Mouse (Mus musculus) hindbrain, embryonic 16.5 days (tissue): ENCODE measurements around the gene 4931429L15Rik. TPM values are rescaled to one million over a fixed set of nuclear protein-coding genes. Genes with fewer than 3 reads are reported as not detected.
"Not testable (repeated sequence)": the region's sequence is repeated elsewhere in the genome, so short reads cannot be mapped to it uniquely, and the experiment has no call there.

Experiments used
- ATAC-seq: fragments of 200-750 bp; cut with Nextera tagmentation; 2 replicates; pipeline ENCODE4 v1.8.0; 2017; ENCODE audit warnings: moderate TSS enrichment, moderate library complexity
- H3K27ac ChIP-seq: fragments of 300-500 bp; sonication (generic); 2 replicates; pipeline ENCODE4 v1.5.1; 2014; ENCODE audit warnings: low read depth, mild to moderate bottlenecking, control low read depth, low read length, moderate library complexity
- H3K27me3 ChIP-seq: fragments of 300-500 bp; sonication (generic); replicated peaks from 2 replicates; pipeline ENCODE4 v1.6.1; 2014; ENCODE audit warnings: low read length; ENCODE audit not compliant: control insufficient read depth, insufficient read depth
- H3K36me3 ChIP-seq: fragments of 300-500 bp; sonication (generic); 2 replicates; pipeline ENCODE4 v1.6.1; 2014; ENCODE audit warnings: mild to moderate bottlenecking, low read length, moderate library complexity, mixed read lengths; ENCODE audit not compliant: control insufficient read depth, insufficient read depth
- H3K4me1 ChIP-seq: fragments of 300-500 bp; sonication (generic); 2 replicates; pipeline ENCODE4 v1.6.1; 2014; ENCODE audit warnings: low read depth, low read length; ENCODE audit not compliant: control insufficient read depth, insufficient read depth
- H3K4me2 ChIP-seq: fragments of 300-500 bp; sonication (generic); 2 replicates; pipeline ENCODE4 v1.6.1; 2014; ENCODE audit warnings: mild to moderate bottlenecking, low read length, control low read depth, moderate library complexity
- H3K4me3 ChIP-seq: fragments of 300-500 bp; sonication (generic); 2 replicates; pipeline ENCODE4 v1.5.1; 2014; ENCODE audit warnings: mild to moderate bottlenecking, low read length, control low read depth, moderate library complexity
- H3K9ac ChIP-seq: fragments of 300-500 bp; sonication (generic); 2 replicates; pipeline ENCODE4 v1.6.1; 2014; ENCODE audit warnings: low read depth, mild to moderate bottlenecking, control low read depth, low read length, moderate library complexity
- H3K9me3 ChIP-seq: fragments of 300-500 bp; sonication (generic); 2 replicates; pipeline ENCODE4 v1.6.1; 2014; ENCODE audit warnings: mild to moderate bottlenecking, low read length, moderate library complexity; ENCODE audit not compliant: control insufficient read depth
- WGBS: fragments of 180-500 bp; shearing (Covaris S2); extraction: QIAGEN DNeasy Blood & Tissue Kit; methylation state at CpG from one replicate; pipeline ENCODE4 v1.1.7; 2014; 5-methylcytosine and 5-hydroxymethylcytosine counted together
- polyA plus RNA-seq: library from polyadenylated mRNA; unstranded; fragments of >200 nt; fragmentation: Nextera tagmentation; extraction: Ambion mirVana; gene quantifications from 2 replicates; pipeline ENCODE4 v1.2.1, GENCODE M21; 2015

4931429L15Rik gene
- polyA plus RNA-seq, 1 experiment from 2014 or later, result not detected

- Histone ChIP-seq H3K4me1 (peaks cover 15% of the 10 kb centered on the region), H3K27ac (no peak overlapping the region; the same call in 1 of the 2 replicates), H3K4me3 (no peak overlapping the region)
Measured at GRCm38 (mm10) chr9:46339051-46339652, 19.4 kb upstream of the 4931429L15Rik start.

GRCm38 (mm10) chr9:46338384-46338783 is 18.6 kb upstream of the 4931429L15Rik start:
- H3K36me3 ChIP-seq, result no peaks in the 10 kb centered on the region
- H3K9ac ChIP-seq, result no peak overlapping the region
- ATAC-seq, result peak; percentile 52; the same call in 1 of the 2 replicates

More at GRCm38 (mm10) chr9:46339051-46339652, 19.4 kb upstream of the 4931429L15Rik start:
- ATAC-seq, result no peak
- H3K27me3 ChIP-seq, result 0 out of 2 replicates have a peak, but pooled peaks cover 2% of the 10 kb centered on the region
- no peaks in the 10 kb centered on the region for H3K36me3 ChIP-seq
- WGBS, result 79% methylated on average over 4 of the region's 4 CpGs
- no peak overlapping the region for H3K9ac ChIP-seq
- no peaks in the 10 kb centered on the region for H3K9me3 ChIP-seq
- H3K4me2 ChIP-seq, result no peak overlapping the region

DNA sequence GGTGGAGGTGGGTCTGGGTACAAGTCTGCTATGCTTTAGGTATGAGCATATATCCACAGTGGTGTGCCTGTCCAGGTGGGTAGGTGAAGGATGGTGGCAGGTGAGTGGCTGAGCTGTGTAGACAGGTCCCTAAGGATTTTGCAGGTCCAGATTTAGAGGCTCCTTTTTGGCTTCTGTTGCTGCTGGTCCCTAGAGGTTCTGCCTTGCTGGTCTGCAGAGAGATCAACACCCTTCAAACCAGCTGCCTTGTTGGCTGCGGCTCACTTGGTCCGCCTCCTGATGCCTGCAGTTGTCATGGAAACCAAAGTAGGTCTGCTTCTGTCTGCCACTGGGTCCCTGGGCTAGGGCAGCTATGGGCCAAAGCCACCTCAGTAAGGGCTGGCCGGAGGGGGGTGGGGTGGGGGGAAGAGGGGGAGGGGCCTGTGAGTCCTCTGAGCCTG is 18.1 kb upstream of the 4931429L15Rik start:
- H3K4me3 ChIP-seq, result no peak overlapping the region
- no peaks in the 10 kb centered on the region for H3K36me3 ChIP-seq
- 0 out of 2 replicates have a peak, but pooled peaks cover 2% of the 10 kb centered on the region for H3K27me3 ChIP-seq
- peaks cover 15% of the 10 kb centered on the region for H3K4me1 ChIP-seq
- no peak overlapping the region for H3K9ac ChIP-seq
- no peaks in the 10 kb centered on the region for H3K9me3 ChIP-seq
- ATAC-seq, result peak; percentile 91
- peak overlapping the region; percentile 41; the same call in 1 of the 2 replicates for H3K27ac ChIP-seq
- 0% methylated on average over 3 of the region's 3 CpGs for WGBS
- no peak overlapping the region for H3K4me2 ChIP-seq

More at GRCm38 (mm10) chr9:46338384-46338783, 18.6 kb upstream of the 4931429L15Rik start:
- Histone ChIP-seq H3K4me3 (no peak overlapping the region), H3K9me3 (no peaks in the 10 kb centered on the region), H3K4me1 (peaks cover 15% of the 10 kb centered on the region), H3K4me2 (no peak overlapping the region), H3K27me3 (0 out of 2 replicates have a peak, but pooled peaks cover 2% of the 10 kb centered on the region), H3K27ac (peak overlapping the region; percentile 64)
- WGBS, result 12% methylated on average over 4 of the region's 4 CpGs

- ATAC-seq, result peak; percentile 43
- Histone ChIP-seq H3K9ac (no peak overlapping the region), H3K27ac (peak overlapping the region; percentile 41; the same call in 1 of the 2 replicates), H3K4me2 (no peak overlapping the region), H3K27me3 (0 out of 2 replicates have a peak, but pooled peaks cover 2% of the 10 kb centered on the region), H3K36me3 (no peaks in the 10 kb centered on the region), H3K9me3 (no peaks in the 10 kb centered on the region), H3K4me3 (no peak overlapping the region), H3K4me1 (peaks cover 15% of the 10 kb centered on the region)
- 41% methylated on average over 7 of the region's 7 CpGs for WGBS
Measured at GRCm38 (mm10) chr9:46337331-46337730, 17.5 kb upstream of the 4931429L15Rik start.

- H3K4me3 ChIP-seq, H3K36me3 ChIP-seq, H3K27me3 ChIP-seq, H3K9ac ChIP-seq, ATAC-seq, H3K9me3 ChIP-seq, H3K27ac ChIP-seq, H3K4me2 ChIP-seq: not testable (repeated sequence)
- peaks cover 15% of the 10 kb centered on the region for H3K4me1 ChIP-seq
- WGBS, result 65% methylated on average over 13 of the region's 14 CpGs
Measured at GRCm38 (mm10) chr9:46336294-46336693, 16.5 kb upstream of the 4931429L15Rik start.

- H3K4me2 ChIP-seq, result no peak overlapping the region
- no peaks in the 10 kb centered on the region for H3K36me3 ChIP-seq
- H3K9ac ChIP-seq, result no peak overlapping the region
- no peak overlapping the region for H3K4me3 ChIP-seq
- H3K9me3 ChIP-seq, result no peaks in the 10 kb centered on the region
- 78% methylated on average over 10 of the region's 10 CpGs for WGBS
- 0 out of 2 replicates have a peak, but pooled peaks cover 2% of the 10 kb centered on the region for H3K27me3 ChIP-seq
- ATAC-seq, result no peak
- no peak overlapping the region for H3K27ac ChIP-seq
- peaks cover 15% of the 10 kb centered on the region for H3K4me1 ChIP-seq
Measured at GRCm38 (mm10) chr9:46335461-46335995, 15.7 kb upstream of the 4931429L15Rik start.

- Histone ChIP-seq H3K4me3 (no peak overlapping the region), H3K27me3 (0 out of 2 replicates have a peak, but pooled peaks cover 2% of the 10 kb centered on the region), H3K9me3 (no peaks in the 10 kb centered on the region), H3K27ac (no peak overlapping the region), H3K9ac (no peak overlapping the region), H3K36me3 (no peaks in the 10 kb centered on the region), H3K4me1 (peaks cover 15% of the 10 kb centered on the region), H3K4me2 (no peak overlapping the region)
- WGBS, result 46% methylated on average over 25 of the region's 26 CpGs
- ATAC-seq, result no peak
Measured at GRCm38 (mm10) chr9:46334471-46335025, 14.8 kb upstream of the 4931429L15Rik start.

DNA sequence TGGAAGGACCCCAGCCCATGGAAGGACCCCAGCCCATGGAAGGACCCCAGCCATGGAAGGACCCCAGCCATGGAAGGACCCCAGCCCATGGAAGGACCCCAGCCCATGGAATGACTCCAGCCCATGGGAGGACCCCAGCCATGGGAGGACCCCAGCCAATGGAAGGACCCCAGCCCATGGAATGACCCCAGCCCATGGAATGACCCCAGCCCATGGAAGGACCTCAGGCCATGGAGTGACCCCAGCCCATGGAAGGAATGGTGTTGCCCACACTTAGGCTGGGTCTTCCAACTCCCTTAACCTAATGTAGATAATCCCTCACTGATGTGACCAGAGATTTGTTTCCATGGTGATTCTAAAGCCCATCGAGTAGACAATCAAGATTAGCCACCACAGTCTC is 11.5 kb upstream of the 4931429L15Rik start:
- Histone ChIP-seq H3K9ac (no peak overlapping the region), H3K4me1 (peaks cover 15% of the 10 kb centered on the region), H3K9me3 (no peaks in the 10 kb centered on the region), H3K4me2 (no peak overlapping the region), H3K4me3 (no peak overlapping the region), H3K27me3 (0 out of 2 replicates have a peak, but pooled peaks cover 2% of the 10 kb centered on the region), H3K27ac (no peak overlapping the region), H3K36me3 (no peaks in the 10 kb centered on the region)
- 65% methylated on average over 1 of the region's 1 CpGs for WGBS
- no peak for ATAC-seq

DNA sequence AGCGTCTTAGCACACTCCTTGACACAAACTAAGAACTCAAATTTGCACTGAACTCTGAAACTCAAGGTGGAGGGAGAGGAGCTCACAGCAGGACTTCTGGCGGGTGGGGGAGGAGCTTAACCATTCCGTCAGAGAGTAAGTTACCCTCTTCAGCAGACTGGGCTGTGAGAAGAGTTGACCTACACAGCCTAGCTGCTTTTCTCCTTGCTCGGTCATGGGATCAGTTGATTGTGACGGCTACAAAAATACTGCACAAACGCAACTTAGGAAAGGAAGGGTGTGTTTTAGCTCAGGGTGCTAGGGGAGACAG is 10.8 kb upstream of the 4931429L15Rik start:
- Histone ChIP-seq H3K27me3 (0 out of 2 replicates have a peak, but pooled peaks cover under 1% of the 10 kb centered on the region), H3K36me3 (no peaks in the 10 kb centered on the region), H3K9me3 (no peaks in the 10 kb centered on the region), H3K4me2 (no peak overlapping the region), H3K27ac (no peak overlapping the region), H3K4me1 (peaks cover 15% of the 10 kb centered on the region), H3K9ac (no peak overlapping the region), H3K4me3 (no peak overlapping the region)
- WGBS, result 53% methylated on average over 6 of the region's 6 CpGs
- no peak for ATAC-seq
